Mouse (Mus musculus) E14TG2a.4 (cell line): Measurements from ENCODE around the gene Trip11.

Experiments
- H3K27me3 ChIP-seq: 2 replicates; pipeline ENCODE4 v1.6.1; 2014; ENCODE audit warnings: low read length, control low read depth; ENCODE audit not compliant: insufficient read depth
- H3K36me3 ChIP-seq: 2 replicates; pipeline ENCODE4 v1.6.1; 2014; ENCODE audit warnings: low read length, control low read depth; ENCODE audit not compliant: insufficient read depth
- H3K4me1 ChIP-seq: replicated peaks from 2 replicates; pipeline ENCODE4 v1.6.1; 2014; ENCODE audit warnings: low read depth, low read length, control low read depth
- H3K4me3 ChIP-seq: replicated peaks from 2 replicates; pipeline ENCODE4 v1.5.1; 2014; ENCODE audit warnings: mild to moderate bottlenecking, low read length
- H3K9me3 ChIP-seq: 2 replicates; pipeline ENCODE4 v1.6.1; 2014; ENCODE audit warnings: low read length, control low read depth
- CTCF ChIP-seq: conservative IDR thresholded peaks from 2 replicates; pipeline ENCODE4 v1.5.1; 2014; ENCODE audit warnings: low read length
- NANOG ChIP-seq: IDR thresholded peaks from 2 replicates; pipeline ENCODE4 v1.6.1; 2014; ENCODE audit warnings: borderline replicate concordance, low read length, mixed read lengths
- POU5F1 ChIP-seq: IDR thresholded peaks from 2 replicates; pipeline ENCODE4 v1.6.1; 2014; ENCODE audit warnings: low read length, borderline replicate concordance

Gene Trip11

GRCm38 (mm10) chr12:101810515-101810914 is 102.6 kb downstream of the Trip11 start:
- Histone ChIP-seq H3K27me3 (no peaks in the 10 kb centered on the region), H3K36me3 (no peaks in the 10 kb centered on the region), H3K4me1 (no peaks in the 10 kb centered on the region), H3K9me3 (no peaks in the 10 kb centered on the region), H3K4me3 (no peak overlapping the region)
- no peak for TF ChIP-seq CTCF
- no peak for TF ChIP-seq NANOG
- TF ChIP-seq POU5F1 = no peak

- Histone ChIP-seq H3K4me3 (no peak overlapping the region), H3K9me3 (no peaks in the 10 kb centered on the region), H3K27me3 (no peaks in the 10 kb centered on the region), H3K4me1 (no peaks in the 10 kb centered on the region), H3K36me3 (no peaks in the 10 kb centered on the region)
- no peak for TF ChIP-seq NANOG
- no peak for TF ChIP-seq CTCF
- TF ChIP-seq POU5F1 = no peak
Observed at GRCm38 (mm10) chr12:101807400-101807799, 105.7 kb downstream of the Trip11 start.

GRCm38 (mm10) chr12:101802445-101802844 is 110.6 kb downstream of the Trip11 start:
- Histone ChIP-seq H3K4me1 (no peaks in the 10 kb centered on the region), H3K27me3 (no peaks in the 10 kb centered on the region), H3K9me3 (no peaks in the 10 kb centered on the region), H3K4me3 (no peak overlapping the region), H3K36me3 (no peaks in the 10 kb centered on the region)
- TF ChIP-seq POU5F1 (no peak), CTCF (no peak), NANOG (no peak)

DNA sequence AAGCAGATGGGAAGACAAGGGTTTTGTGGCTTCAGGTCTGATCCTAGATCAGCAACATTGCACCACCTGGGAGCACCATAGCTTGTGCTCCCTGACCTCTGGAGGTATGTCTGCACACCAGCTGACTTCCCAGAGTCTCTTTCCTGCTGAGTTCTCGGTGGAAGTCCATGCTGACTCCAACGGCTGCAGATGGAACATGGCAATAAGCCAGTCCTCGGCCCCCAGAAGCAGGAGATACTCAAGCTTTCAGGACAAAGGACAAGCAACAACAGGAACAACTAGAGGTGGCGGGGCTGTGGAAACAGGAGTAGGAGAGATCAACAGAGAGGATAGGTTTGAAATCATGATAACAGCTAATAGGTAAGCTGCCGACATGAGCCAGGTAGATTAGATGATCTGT is 111.3 kb downstream of the Trip11 start:
- H3K36me3 ChIP-seq = no peaks in the 10 kb centered on the region
- TF ChIP-seq POU5F1 = no peak
- no peak for TF ChIP-seq CTCF
- TF ChIP-seq NANOG = no peak
- no peaks in the 10 kb centered on the region for H3K9me3 ChIP-seq
- no peak overlapping the region for H3K4me3 ChIP-seq
- H3K4me1 ChIP-seq = no peaks in the 10 kb centered on the region
- no peaks in the 10 kb centered on the region for H3K27me3 ChIP-seq

- TF ChIP-seq POU5F1 (no peak), CTCF (no peak), NANOG (no peak)
Observed at GRCm38 (mm10) chr12:101801051-101801450, 112.0 kb downstream of the Trip11 start.

DNA sequence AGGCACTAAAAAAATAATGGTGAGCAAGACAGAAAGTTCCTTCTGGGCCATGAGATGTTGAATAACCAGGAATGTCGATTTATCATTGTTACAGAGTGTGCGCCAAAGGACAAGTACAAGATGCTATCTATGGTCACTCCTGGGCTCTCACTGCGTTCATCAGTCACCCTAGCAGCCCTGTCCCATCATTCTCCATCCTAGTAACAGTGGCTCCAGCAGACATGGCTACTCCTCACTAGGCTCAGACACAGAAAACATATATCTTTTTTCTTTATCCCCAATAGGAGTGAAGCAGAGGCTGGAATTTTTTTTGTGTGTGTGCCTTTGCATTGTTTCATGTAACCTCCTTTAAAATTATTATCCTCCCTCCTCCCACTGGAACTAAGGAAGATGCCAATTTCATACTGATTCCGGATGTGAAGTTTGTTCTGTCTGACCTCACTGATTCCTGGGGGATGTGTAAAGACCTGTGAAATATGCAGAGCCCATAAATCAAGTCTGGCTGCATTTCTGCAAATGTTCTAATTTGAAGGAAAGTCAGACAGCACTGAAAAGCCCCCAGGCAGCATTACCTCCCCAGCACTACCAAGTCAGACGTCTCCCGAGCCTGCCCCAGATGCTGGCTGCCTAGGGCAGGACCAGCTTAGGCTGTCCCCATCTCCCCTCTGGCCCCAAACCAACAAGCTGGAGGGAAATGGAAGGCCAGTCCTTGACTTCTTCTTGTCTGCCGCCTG is 114.7 kb downstream of the Trip11 start:
- no peak overlapping the region for H3K4me3 ChIP-seq
- H3K36me3 ChIP-seq = no peaks in the 10 kb centered on the region
- no peaks in the 10 kb centered on the region for H3K4me1 ChIP-seq
- H3K27me3 ChIP-seq = no peaks in the 10 kb centered on the region
- no peak for TF ChIP-seq POU5F1
- TF ChIP-seq CTCF = no peak
- TF ChIP-seq NANOG = no peak
- no peaks in the 10 kb centered on the region; the same call in 1 of the 2 replicates for H3K9me3 ChIP-seq

More at GRCm38 (mm10) chr12:101801051-101801450, 112.0 kb downstream of the Trip11 start:
- no peaks in the 10 kb centered on the region for H3K36me3 ChIP-seq
- H3K9me3 ChIP-seq = no peaks in the 10 kb centered on the region; the same call in 1 of the 2 replicates
- H3K4me3 ChIP-seq = no peak overlapping the region
- H3K27me3 ChIP-seq = no peaks in the 10 kb centered on the region
- H3K4me1 ChIP-seq = no peaks in the 10 kb centered on the region

DNA sequence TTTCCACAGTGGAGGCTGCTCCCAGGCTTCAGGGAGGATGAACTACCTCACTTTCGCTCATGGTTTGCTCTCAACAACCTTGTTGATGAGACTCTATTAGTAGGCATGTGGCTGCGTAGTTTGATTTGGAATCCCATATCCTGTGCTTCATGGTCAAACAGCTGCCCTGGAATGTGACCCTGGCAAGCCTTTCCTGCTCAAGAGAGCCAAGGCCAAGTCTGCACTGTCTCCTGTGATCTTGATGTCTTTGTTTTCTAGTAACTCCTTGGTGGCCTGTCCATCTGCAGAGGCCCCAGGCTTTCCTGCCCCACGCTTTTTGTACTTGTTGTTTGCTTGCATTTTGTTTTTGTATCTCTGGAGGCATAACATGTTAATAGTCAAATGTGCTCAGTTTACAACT is 118.6 kb downstream of the Trip11 start:
- Histone ChIP-seq H3K27me3 (no peaks in the 10 kb centered on the region), H3K36me3 (no peaks in the 10 kb centered on the region), H3K4me1 (no peaks in the 10 kb centered on the region), H3K9me3 (no peaks in the 10 kb centered on the region; the same call in 1 of the 2 replicates), H3K4me3 (no peak overlapping the region)
- TF ChIP-seq POU5F1 = no peak
- TF ChIP-seq CTCF = no peak
- TF ChIP-seq NANOG = no peak

GRCm38 (mm10) chr12:101793221-101793621 is 119.8 kb downstream of the Trip11 start:
- H3K36me3 ChIP-seq = no peaks in the 10 kb centered on the region
- H3K9me3 ChIP-seq = no peaks in the 10 kb centered on the region; the same call in 1 of the 2 replicates
- H3K27me3 ChIP-seq = no peaks in the 10 kb centered on the region
- H3K4me3 ChIP-seq = no peak overlapping the region
- H3K4me1 ChIP-seq = no peaks in the 10 kb centered on the region
- no peak for TF ChIP-seq NANOG
- no peak for TF ChIP-seq POU5F1
- no peak for TF ChIP-seq CTCF

- Histone ChIP-seq H3K36me3 (no peaks in the 10 kb centered on the region), H3K4me1 (no peaks in the 10 kb centered on the region), H3K4me3 (no peak overlapping the region), H3K9me3 (no peaks in the 10 kb centered on the region; the same call in 1 of the 2 replicates), H3K27me3 (no peaks in the 10 kb centered on the region)
- TF ChIP-seq POU5F1 (no peak), CTCF (no peak), NANOG (no peak)
Observed at GRCm38 (mm10) chr12:101792684-101793083, 120.4 kb downstream of the Trip11 start.
